Mouse (Mus musculus) liver, postnatal 0 days (tissue): ENCODE results near the gene Sfpq. TPM values are rescaled to one million over a fixed set of nuclear protein-coding genes. Genes with fewer than 3 reads are reported as not detected.
"Not testable (repeated sequence)": the region's sequence is repeated elsewhere in the genome, so short reads cannot be mapped to it uniquely, and the experiment has no call there.

Source experiments
- ATAC-seq: fragments of 200-750 bp; cut with Nextera tagmentation; 2 replicates; pipeline ENCODE4 v1.8.0; 2017; ENCODE audit warnings: mild to moderate bottlenecking, moderate library complexity
- DNase-seq: peaks from one replicate; pipeline ENCODE4 v3.0.0-alpha.2; 2016
- H3K27ac ChIP-seq: fragments of 300-500 bp; sonication (generic); 2 replicates; pipeline ENCODE4 v1.5.1; 2014; ENCODE audit warnings: antibody characterized with exemption, moderate library complexity, mild to moderate bottlenecking, low read depth
- H3K27me3 ChIP-seq: fragments of 300-500 bp; sonication (generic); 2 replicates; pipeline ENCODE4 v1.6.1; 2014; ENCODE audit warnings: low read length, control low read depth, mixed read lengths; ENCODE audit not compliant: insufficient read depth
- H3K36me3 ChIP-seq: fragments of 300-500 bp; sonication (generic); replicated peaks from 2 replicates; pipeline ENCODE4 v1.6.1; 2014; ENCODE audit warnings: mild to moderate bottlenecking, control low read depth, low read length, moderate library complexity, mixed read lengths; ENCODE audit not compliant: insufficient read depth
- H3K4me1 ChIP-seq: fragments of 300-500 bp; sonication (generic); 2 replicates; pipeline ENCODE4 v1.6.1; 2014; ENCODE audit warnings: antibody characterized with exemption, mild to moderate bottlenecking, control low read depth; ENCODE audit not compliant: insufficient read depth
- H3K4me2 ChIP-seq: fragments of 300-500 bp; sonication (generic); 2 replicates; pipeline ENCODE4 v1.6.1; 2014; ENCODE audit warnings: low read depth, mild to moderate bottlenecking, low read length, moderate library complexity, mixed read lengths
- H3K4me3 ChIP-seq: fragments of 300-500 bp; sonication (generic); 2 replicates; pipeline ENCODE4 v1.5.1; 2014; ENCODE audit warnings: low read depth, low read length
- H3K9ac ChIP-seq: fragments of 300-500 bp; sonication (generic); replicated peaks from 2 replicates; pipeline ENCODE4 v1.6.1; 2014; ENCODE audit warnings: mild to moderate bottlenecking, moderate library complexity
- H3K9me3 ChIP-seq: fragments of 300-500 bp; sonication (generic); 2 replicates; pipeline ENCODE4 v1.6.1; 2016; ENCODE audit warnings: mild to moderate bottlenecking, control low read depth, low read length, mixed read lengths
- CTCF ChIP-seq: sonication (generic); IDR thresholded peaks from 2 replicates; pipeline ENCODE4 v1.5.1; 2016; ENCODE audit warnings: antibody characterized with exemption, low read depth
- EP300 ChIP-seq: IDR thresholded peaks from 2 replicates; pipeline ENCODE4 v1.6.1; 2016; ENCODE audit warnings: antibody characterized with exemption, low read depth, mild to moderate bottlenecking
- WGBS: fragments of 180-500 bp; shearing (Covaris S2); extraction: QIAGEN DNeasy Blood & Tissue Kit; methylation state at CpG from one replicate; pipeline ENCODE4 v1.1.7; 2014; ENCODE audit not compliant: insufficient replicate concordance; 5-methylcytosine and 5-hydroxymethylcytosine counted together
- polyA plus RNA-seq: library from polyadenylated mRNA; unstranded; fragments of >200 nt; fragmentation: Nextera tagmentation; extraction: Ambion mirVana; gene quantifications from 2 replicates; pipeline ENCODE4 v1.2.1, GENCODE M21; 2015

The Sfpq gene
- polyA plus RNA-seq, 1 experiment from 2014 or later, result 26.2 TPM

- peak overlapping the region; percentile 10; the same call in 1 of the 2 replicates for H3K4me3 ChIP-seq
- peak; percentile 41; the same call in 1 of the 2 replicates for ATAC-seq
- no peak overlapping the region for H3K27ac ChIP-seq
- peak overlapping the region; percentile 48 for H3K4me2 ChIP-seq
- no peaks in the 10 kb centered on the region for H3K36me3 ChIP-seq
- TF ChIP-seq EP300, result no peak
- no peak for TF ChIP-seq CTCF
- DNase-seq, result peak; percentile 45
- 29% methylated on average over 25 of the region's 25 CpGs for WGBS
- no peaks in the 10 kb centered on the region for H3K4me1 ChIP-seq
- no peaks in the 10 kb centered on the region for H3K27me3 ChIP-seq
- H3K9me3 ChIP-seq, result no peaks in the 10 kb centered on the region
- no peak overlapping the region for H3K9ac ChIP-seq
Measured at GRCm38 (mm10) chr4:127005113-127005936, 15.8 kb upstream of the Sfpq start.

DNA sequence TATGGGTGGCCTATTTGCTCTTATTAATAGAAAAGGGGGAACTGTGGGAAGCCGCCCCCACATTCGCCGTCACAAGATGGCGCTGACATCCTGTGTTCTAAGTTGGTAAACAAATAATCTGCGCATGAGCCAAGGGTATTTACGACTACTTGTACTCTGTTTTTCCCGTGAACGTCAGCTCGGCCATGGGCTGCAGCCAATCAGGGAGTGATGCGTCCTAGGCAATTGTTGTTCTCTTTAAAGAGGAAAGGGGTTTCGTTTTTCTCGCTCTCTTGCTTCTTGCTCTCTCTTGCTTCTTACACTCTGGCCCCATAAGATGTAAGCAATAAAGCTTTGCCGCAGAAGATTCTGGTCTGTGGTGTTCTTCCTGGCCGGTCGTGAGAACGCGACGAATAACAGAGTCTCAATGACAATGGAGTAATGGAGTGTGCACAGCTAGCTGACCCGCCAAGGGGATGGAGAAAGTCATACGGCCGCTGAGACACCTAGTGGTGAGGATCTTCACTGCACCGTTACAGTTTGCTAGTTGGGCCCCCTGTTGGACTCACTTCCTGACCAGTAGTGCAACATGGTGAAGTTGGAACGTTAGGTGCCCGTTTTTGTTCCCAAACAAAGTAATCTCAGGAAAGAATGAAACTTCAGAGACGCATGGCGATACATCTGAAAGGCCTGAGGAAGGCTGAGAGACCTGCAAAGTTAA is 5.7 kb upstream of the Sfpq start:
- Histone ChIP-seq H3K4me2 (peak overlapping the region; percentile 44), H3K27ac (peak overlapping the region; percentile 49), H3K9ac (peak overlapping the region; percentile 3; the same call in 1 of the 2 replicates), H3K4me3 (peak overlapping the region; percentile 42)
- ATAC-seq, result peak; percentile 99
- H3K36me3 ChIP-seq, H3K9me3 ChIP-seq, H3K27me3 ChIP-seq, H3K4me1 ChIP-seq: not testable (repeated sequence)
- WGBS, result 20% methylated on average over 14 of the region's 26 CpGs
- peak; percentile 88 for DNase-seq
- TF ChIP-seq CTCF, result peak; percentile 97

GRCm38 (mm10) chr4:127016366-127016765 is 4.8 kb upstream of the Sfpq start:
- 80% methylated on average over 4 of the region's 4 CpGs for WGBS

GRCm38 (mm10) chr4:127020411-127021150 is 543 bp upstream of the Sfpq start:
- WGBS, result 10% methylated on average over 13 of the region's 13 CpGs

More at GRCm38 (mm10) chr4:127016366-127016765, 4.8 kb upstream of the Sfpq start:
- H3K9ac ChIP-seq, result no peak overlapping the region
- H3K9me3 ChIP-seq, result no peaks in the 10 kb centered on the region
- no peak overlapping the region for H3K27ac ChIP-seq
- H3K36me3 ChIP-seq, result no peaks in the 10 kb centered on the region
- no peak for TF ChIP-seq EP300
- no peak for TF ChIP-seq CTCF
- no peak overlapping the region for H3K4me3 ChIP-seq
- no peak for DNase-seq
- ATAC-seq, result no peak
- H3K4me1 ChIP-seq, result 0 out of 2 replicates have a peak, but pooled peaks cover 4% of the 10 kb centered on the region
- no peak overlapping the region for H3K4me2 ChIP-seq
- no peaks in the 10 kb centered on the region for H3K27me3 ChIP-seq

GRCm38 (mm10) chr4:127021989-127022626 is 984 bp downstream of the Sfpq start:
- H3K4me1 ChIP-seq, result peaks cover 15% of the 10 kb centered on the region
- ATAC-seq (peak; percentile 76), DNase-seq (peak; percentile 92)
- TF ChIP-seq EP300, result 0 out of 2 replicates have a peak, but pooled peaks have one; percentile 22
- TF ChIP-seq CTCF, result peak; percentile 58
- peak overlapping the region; percentile 93 for H3K4me2 ChIP-seq
- peak overlapping the region; percentile 98 for H3K27ac ChIP-seq
- H3K27me3 ChIP-seq, result no peaks in the 10 kb centered on the region
- H3K9me3 ChIP-seq, result no peaks in the 10 kb centered on the region
- H3K9ac ChIP-seq, result peak overlapping the region; percentile 99
- 2% methylated on average over 53 of the region's 53 CpGs for WGBS
- peaks cover 42% of the 10 kb centered on the region for H3K36me3 ChIP-seq
- H3K4me3 ChIP-seq, result peak overlapping the region; percentile 97

More at GRCm38 (mm10) chr4:127020411-127021150, 543 bp upstream of the Sfpq start:
- no peaks in the 10 kb centered on the region for H3K9me3 ChIP-seq
- TF ChIP-seq CTCF (no peak), EP300 (no peak)
- H3K27ac ChIP-seq, result peak overlapping the region; percentile 64
- no peak for ATAC-seq
- H3K9ac ChIP-seq, result peak overlapping the region; percentile 49; the same call in 1 of the 2 replicates
- H3K27me3 ChIP-seq, result no peaks in the 10 kb centered on the region
- peaks cover 27% of the 10 kb centered on the region for H3K36me3 ChIP-seq
- peak overlapping the region; percentile 97 for H3K4me3 ChIP-seq
- DNase-seq, result no peak
- H3K4me2 ChIP-seq, result peak overlapping the region; percentile 78
- H3K4me1 ChIP-seq, result peaks cover 13% of the 10 kb centered on the region
